Mouse (Mus musculus) testis, adult 2 months (tissue): ENCODE data around the gene Igsf11.

Source experiments
- CTCF ChIP-seq: fragments of 200-500 bp; IDR thresholded peaks from 2 replicates; pipeline ENCODE4 v1.5.1; 2012; ENCODE audit warnings: low read depth, mild to moderate bottlenecking, inconsistent platforms, low read length, moderate library complexity; ENCODE audit not compliant: control insufficient read depth, insufficient read depth, insufficient replicate concordance
- POLR2A ChIP-seq: fragments of 200-500 bp; IDR thresholded peaks from 2 replicates; pipeline ENCODE4 v1.6.1; 2012; ENCODE audit warnings: low read depth, mild to moderate bottlenecking, inconsistent platforms, low read length, moderate library complexity; ENCODE audit not compliant: control insufficient read depth

DNA sequence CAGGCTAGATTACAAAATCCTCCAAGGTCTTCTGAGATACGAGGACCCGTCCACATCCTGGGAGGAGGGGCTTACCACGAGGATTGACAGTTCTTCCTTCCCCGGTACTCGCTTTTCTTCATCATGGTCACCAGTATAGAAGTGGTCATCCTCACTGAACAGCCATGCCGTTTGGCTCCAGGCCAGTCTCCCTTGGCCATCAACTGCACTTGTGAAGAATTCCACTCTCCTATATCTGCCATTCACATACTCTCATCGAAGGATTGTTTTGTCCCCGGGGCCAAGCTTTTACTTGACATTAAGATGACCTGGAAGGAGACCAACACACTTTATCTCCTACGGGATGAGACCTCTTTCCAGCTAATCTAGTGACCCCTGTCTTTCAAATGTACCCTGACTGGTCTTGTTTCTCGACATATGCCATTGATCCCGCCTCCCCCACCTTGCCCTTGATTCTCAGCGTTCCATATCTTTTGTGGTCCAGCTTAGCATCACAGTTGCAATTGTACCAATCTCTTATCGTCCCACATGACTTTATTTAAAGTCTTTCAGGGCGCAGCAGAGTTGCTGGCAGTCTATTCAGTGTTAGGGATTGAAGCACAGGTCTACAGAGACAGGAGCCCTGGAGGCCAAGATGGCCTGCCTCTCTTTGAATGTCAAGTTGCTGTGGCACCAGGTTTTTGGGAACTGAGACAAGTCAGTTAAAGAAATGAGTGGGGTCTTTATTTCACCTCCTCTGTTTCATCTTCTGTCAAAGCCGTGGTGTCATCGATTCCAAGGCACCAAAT is 62.2 kb downstream of the Igsf11 start:
- TF ChIP-seq CTCF (no peak), POLR2A (no peak)
